Mouse (Mus musculus) cortical plate, adult 2 months (tissue): ENCODE measurements around the gene Sycp2.

Experiments used
- CTCF ChIP-seq: fragments of 200-500 bp; IDR thresholded peaks from 2 replicates; pipeline ENCODE4 v1.5.1; 2011; ENCODE audit warnings: mild to moderate bottlenecking, control low read depth, low read length; ENCODE audit not compliant: insufficient read depth; ENCODE audit errors: extremely low read depth
- POLR2A ChIP-seq: fragments of 200-500 bp; IDR thresholded peaks from 2 replicates; pipeline ENCODE4 v1.6.1; 2011; ENCODE audit warnings: mild to moderate bottlenecking, low read length, control low read depth; ENCODE audit not compliant: insufficient read depth; ENCODE audit errors: extremely low read depth

GRCm38 (mm10) chr2:178321271-178321670 is 86.2 kb downstream of the Sycp2 start:
- no peak for TF ChIP-seq CTCF
- no peak for TF ChIP-seq POLR2A
